Mouse (Mus musculus): ENCODE measurements around the gene Olfr1373. TPM values are rescaled to one million over a fixed set of nuclear protein-coding genes. Genes with fewer than 3 reads are reported as not detected.

The Olfr1373 gene
- not detected for polyA plus RNA-seq (2014; fragmentation: Illumina TruSeq; extraction: RNeasy Lipid Tissue Mini Kit (QIAGEN cat#74804); ENCODE audit: low read depth, low replicate concordance)

DNA sequence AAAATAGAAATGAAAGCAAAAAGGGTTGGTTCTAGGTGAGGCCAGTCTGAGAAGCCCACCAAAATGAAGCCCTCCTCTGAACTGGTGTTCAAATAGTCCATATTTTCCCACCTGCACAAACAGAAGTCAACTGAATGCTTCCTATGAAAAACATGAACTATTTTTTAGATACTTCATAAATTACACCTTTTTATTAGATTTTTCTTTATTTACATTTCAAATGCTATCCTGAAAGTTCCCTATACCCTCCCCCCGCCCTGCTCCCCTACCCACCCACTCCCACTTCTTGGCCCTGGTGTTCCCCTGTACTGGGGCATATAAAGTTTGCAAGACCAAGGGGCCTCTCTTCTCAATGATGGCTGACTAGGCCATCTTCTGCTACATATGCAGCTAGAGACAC, at the start of gene Olfr1373:
Olfr1373 (minus strand) TSS at position 101 of the 400 bp plus-strand sequence.

DNA sequence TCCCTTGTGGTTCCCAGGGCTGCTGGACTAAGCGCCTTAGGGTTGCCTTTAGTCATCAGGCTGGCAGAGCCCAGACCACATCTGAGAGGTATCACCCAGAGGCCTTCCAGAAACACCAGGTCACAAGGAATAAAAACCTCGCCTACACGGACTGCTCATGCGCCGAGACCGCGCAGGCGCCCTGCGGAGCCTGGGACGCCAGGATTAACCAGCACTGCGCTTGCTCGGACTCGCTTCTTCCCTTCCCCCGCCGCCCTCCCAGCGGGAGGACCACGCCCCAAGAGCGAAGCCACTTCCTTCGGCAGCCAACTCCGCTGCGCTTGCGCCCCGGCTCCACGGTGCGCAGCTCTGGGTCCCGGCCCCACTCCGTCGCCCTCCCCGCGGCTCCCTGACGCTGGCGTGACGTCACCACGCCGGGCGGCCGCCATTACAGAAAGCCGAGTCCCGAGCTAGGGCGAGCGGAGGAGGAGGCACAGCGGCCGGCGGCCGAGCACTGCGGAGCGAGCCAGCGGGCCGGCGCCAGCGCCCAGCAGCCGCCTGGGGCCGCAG, 46.9 kb downstream of the Olfr1373 start, which contains the start of gene Ppp2ca:
Ppp2ca (plus strand) TSS at position 284 of the 549 bp plus-strand sequence.

Other genes starting within 250 kb of the Olfr1373 start
- gene Cdkn2aipnl, start 177.9 kb downstream of the Olfr1373 start, polyA plus RNA-seq (2014; fragmentation: Illumina TruSeq; extraction: RNeasy Lipid Tissue Mini Kit (QIAGEN cat#74804); ENCODE audit: low read depth, low replicate concordance): 25.2 TPM
- 120 TPM for gene Ube2b, start 144.8 kb downstream of the Olfr1373 start, polyA plus RNA-seq (2014; fragmentation: Illumina TruSeq; extraction: RNeasy Lipid Tissue Mini Kit (QIAGEN cat#74804); ENCODE audit: low read depth, low replicate concordance)
- 15.8 TPM for gene Cdkl3, start 141.3 kb downstream of the Olfr1373 start, polyA plus RNA-seq (2014; fragmentation: Illumina TruSeq; extraction: RNeasy Lipid Tissue Mini Kit (QIAGEN cat#74804); ENCODE audit: low read depth, low replicate concordance)
- gene Ppp2ca, start 46.8 kb downstream of the Olfr1373 start, polyA plus RNA-seq (2014; fragmentation: Illumina TruSeq; extraction: RNeasy Lipid Tissue Mini Kit (QIAGEN cat#74804); ENCODE audit: low read depth, low replicate concordance): 43.4 TPM
- gene Olfr1371, start 68.5 kb upstream of the Olfr1373 start, polyA plus RNA-seq (2014; fragmentation: Illumina TruSeq; extraction: RNeasy Lipid Tissue Mini Kit (QIAGEN cat#74804); ENCODE audit: low read depth, low replicate concordance): not detected
- gene Skp1a, start 86.5 kb upstream of the Olfr1373 start, polyA plus RNA-seq (2014; fragmentation: Illumina TruSeq; extraction: RNeasy Lipid Tissue Mini Kit (QIAGEN cat#74804); ENCODE audit: low read depth, low replicate concordance): 261 TPM
- gene Tcf7, start 137.5 kb upstream of the Olfr1373 start, polyA plus RNA-seq (2014; fragmentation: Illumina TruSeq; extraction: RNeasy Lipid Tissue Mini Kit (QIAGEN cat#74804); ENCODE audit: low read depth, low replicate concordance): 78.1 TPM
- gene Vdac1, start 215.3 kb upstream of the Olfr1373 start, polyA plus RNA-seq (2014; fragmentation: Illumina TruSeq; extraction: RNeasy Lipid Tissue Mini Kit (QIAGEN cat#74804); ENCODE audit: low read depth, low replicate concordance): 193 TPM